Mouse (Mus musculus) common myeloid progenitor, adult 5-6 weeks (primary cell): Measurements from ENCODE around the gene Timp3. TPM values are rescaled to one million over a fixed set of nuclear protein-coding genes. Genes with fewer than 3 reads are reported as not detected.

Experiments used
- ATAC-seq: replicated peaks from 2 replicates; pipeline ENCODE4 v1.8.0; 2016; ENCODE audit warnings: low read depth, mild to moderate bottlenecking, moderate TSS enrichment, inconsistent platforms; ENCODE audit not compliant: poor library complexity, severe bottlenecking
- total RNA-seq: library from RNA; stranded (forward); fragments of 200-1000, 187-1606 nt; gene quantifications from 2 replicates; pipeline ENCODE4 v1.2.3, GENCODE M21; 2017

The Timp3 gene
- total RNA-seq, 1 experiment from 2014 or later, result 3.6 TPM

DNA sequence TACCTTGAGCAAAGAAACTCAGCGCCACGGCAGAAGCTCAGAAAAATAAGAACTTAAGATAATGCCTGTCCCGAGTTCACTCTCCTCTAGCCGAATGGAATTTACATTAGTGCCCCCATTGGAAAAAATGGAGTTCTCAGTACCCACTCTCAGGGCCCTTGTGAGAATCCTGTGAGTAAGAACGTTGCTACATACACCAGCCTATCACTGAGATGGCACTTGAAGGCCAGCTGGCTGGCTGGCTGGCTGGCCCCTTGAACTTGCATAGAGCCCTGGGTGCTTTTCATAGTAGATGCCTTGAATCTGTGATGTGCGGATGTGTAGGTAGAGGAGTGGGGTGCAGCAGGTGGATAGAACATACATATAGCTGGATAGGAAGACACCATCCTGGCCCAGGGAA lies 43.2 kb downstream of the Timp3 start:
- no peak for ATAC-seq

DNA sequence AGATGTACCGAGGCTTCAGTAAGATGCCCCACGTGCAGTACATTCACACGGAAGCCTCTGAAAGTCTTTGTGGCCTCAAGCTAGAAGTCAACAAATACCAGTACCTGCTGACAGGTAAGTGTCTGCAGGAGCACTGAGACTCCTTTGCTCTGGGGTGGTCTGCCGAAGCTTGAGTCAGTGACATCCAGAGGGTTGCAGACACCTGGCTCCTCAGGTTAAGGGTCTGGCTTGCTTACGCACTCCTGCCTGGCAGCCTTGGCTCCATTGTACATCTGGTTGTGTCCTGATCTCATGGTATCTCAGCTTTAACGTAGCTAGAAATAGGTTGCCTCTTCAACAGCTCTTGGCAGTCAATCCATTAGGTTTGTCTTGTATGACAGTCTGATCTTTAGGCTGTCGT lies 43.8 kb downstream of the Timp3 start:
- no peak for ATAC-seq

GRCm38 (mm10) chr10:86344654-86345053 lies 44.5 kb downstream of the Timp3 start:
- ATAC-seq, result no peak

GRCm38 (mm10) chr10:86345645-86346044 lies 45.5 kb downstream of the Timp3 start:
- ATAC-seq, result no peak

DNA sequence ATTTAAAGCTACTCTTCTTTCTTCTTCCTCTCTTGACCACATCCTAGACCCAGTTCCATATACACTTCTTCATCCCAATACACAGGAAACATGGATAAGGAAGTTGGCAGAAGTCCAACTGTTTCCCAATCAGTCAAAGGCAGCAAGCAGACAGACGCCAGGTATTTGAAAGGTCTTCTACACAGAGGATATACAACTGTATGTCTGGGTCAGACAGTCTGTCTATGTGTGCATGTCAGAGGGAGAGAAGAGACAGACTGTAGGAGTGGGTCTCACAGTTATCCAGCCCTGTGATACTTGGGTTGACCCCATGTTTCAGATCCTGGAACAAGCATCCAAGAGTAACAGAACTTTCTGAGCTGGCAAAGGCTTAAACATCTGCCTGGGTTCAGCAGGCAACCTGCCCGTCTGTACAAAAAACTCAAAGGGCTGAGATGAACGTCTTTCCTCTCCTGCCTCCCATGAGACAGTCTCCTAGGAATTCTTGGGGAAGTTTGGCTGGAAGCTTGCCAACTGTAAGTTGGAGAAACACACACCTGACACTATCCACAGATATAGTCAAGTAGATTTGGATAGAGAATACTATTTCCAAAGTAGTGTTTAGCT lies 46.2 kb downstream of the Timp3 start:
- no peak for ATAC-seq

- no peak for ATAC-seq
These were observed 51.1 kb downstream of the Timp3 start for GRCm38 (mm10) chr10:86351287-86351686.

DNA sequence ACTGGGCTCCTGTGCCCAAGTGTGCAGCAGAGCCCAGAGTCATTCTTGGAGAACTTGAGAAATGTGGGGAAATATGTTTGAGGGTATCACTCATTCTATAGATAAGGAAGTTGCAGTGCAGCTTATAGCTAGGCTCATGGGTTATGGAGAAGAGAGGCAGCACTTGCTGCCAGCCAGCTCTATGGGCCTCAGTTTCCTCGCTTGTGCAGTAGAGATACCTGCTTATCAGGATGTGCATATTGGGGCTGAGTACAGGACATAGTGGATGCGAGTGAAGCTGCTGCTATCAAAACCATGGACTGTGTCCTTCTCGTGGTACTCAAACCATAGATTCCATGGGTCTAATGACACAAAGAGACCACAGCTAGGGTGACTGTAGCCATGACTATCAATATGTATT lies 52.3 kb downstream of the Timp3 start:
- no peak for ATAC-seq

- ATAC-seq, result peak; percentile 81; the same call in 1 of the 2 replicates
These were observed 56.8 kb downstream of the Timp3 start for GRCm38 (mm10) chr10:86356819-86357563.

- ATAC-seq, result no peak
These were observed 58.3 kb downstream of the Timp3 start for GRCm38 (mm10) chr10:86358307-86358975.

- no peak for ATAC-seq
These were observed 59.0 kb downstream of the Timp3 start for GRCm38 (mm10) chr10:86359208-86359607.

- no peak for ATAC-seq
These were observed 59.5 kb downstream of the Timp3 start for GRCm38 (mm10) chr10:86359699-86360098.

DNA sequence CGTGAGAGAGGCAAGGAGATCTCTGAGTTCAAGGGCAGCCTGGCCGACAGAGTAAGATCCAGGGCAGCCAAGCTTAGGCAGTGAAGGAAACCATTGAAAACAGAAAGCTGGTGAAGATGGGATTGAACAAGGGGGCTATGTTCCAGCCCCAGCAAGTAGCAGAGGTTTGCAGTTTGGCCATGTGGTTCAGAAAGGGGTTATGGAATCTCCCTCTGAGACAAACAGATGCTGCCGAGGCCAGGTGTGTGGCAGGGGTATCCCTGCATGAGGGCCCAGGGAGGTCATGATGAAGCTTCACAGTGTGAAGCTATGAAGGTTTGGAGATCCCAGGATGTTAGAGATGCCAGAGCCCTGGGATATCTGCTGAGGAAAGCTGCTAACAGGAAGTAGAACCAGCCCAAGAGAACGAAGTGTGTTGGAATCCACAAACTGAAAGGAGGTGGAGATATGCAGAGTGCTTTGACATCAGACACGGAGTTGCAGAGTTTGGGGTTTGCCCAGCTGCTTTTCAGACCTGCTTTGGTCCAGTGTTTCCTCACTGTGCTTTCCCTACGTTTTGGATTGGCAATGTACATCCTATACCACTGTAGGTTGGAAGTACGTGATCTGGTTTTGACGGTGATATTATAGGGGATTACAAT lies 63.6 kb downstream of the Timp3 start:
- ATAC-seq, result no peak

GRCm38 (mm10) chr10:86365632-86366092 lies 65.5 kb downstream of the Timp3 start:
- ATAC-seq, result peak; percentile 42

GRCm38 (mm10) chr10:86367346-86367745 lies 67.2 kb downstream of the Timp3 start:
- ATAC-seq, result no peak

DNA sequence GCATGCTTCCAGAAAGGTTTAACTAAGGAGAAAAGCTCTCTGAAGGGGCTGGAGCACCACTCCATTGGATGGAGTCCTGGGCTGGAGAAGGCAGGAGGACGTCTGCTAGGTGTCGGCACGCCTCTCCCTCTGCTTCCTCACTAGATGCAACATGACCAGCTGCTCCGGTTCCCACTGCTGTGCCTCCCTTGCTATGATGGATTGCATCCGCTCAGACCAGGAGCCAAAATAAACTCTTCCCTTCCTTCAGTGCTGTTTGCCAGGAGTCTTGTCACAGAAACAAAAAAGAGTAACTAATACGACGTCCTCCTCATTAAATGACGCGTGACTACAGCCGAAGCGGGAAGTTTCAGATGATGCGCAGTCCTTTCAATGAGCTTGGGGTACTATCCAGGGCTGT lies 68.6 kb downstream of the Timp3 start:
- ATAC-seq, result no peak

DNA sequence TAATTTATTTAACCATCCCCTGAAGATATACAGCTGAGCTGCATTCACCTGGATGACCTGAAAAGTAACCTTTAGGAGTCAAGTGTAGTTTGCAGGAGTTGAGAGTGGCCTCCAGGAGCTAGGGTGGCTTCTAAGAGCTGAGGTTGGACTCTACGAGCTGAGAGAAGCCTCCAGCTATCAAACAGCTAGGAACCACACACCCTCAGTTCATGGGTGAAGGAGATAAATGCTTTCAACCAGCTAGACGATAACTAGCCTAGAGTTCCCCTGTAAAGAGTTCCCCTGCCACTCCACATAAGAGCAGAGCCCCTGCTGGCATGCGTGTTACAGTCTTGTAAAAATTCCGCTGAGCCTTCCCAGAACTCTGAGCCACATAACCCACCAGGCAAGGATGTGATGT lies 69.2 kb downstream of the Timp3 start:
- ATAC-seq, result no peak

GRCm38 (mm10) chr10:86371561-86371960 lies 71.4 kb downstream of the Timp3 start:
- no peak for ATAC-seq

DNA sequence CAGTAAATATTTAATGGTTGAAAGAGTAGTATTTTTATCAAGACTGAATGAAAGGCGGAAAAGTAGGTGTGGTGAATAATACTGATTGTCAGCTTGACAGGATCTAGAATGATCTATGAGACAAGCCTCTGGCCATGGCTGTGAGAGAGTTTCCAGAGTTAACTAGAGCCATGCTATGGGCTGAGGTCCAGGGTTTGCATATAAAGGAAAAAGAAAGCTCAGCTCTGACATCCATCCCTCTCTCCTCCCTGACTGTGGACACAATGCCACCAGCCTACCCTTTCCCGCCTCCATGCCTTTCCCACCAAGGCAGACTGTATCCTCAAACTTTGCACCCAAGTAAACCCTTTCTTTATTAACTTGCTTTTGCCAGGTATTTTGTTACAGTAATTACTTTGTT lies 73.9 kb downstream of the Timp3 start:
- no peak for ATAC-seq

- ATAC-seq, result no peak
These were observed 75.7 kb downstream of the Timp3 start for GRCm38 (mm10) chr10:86375903-86376302.

DNA sequence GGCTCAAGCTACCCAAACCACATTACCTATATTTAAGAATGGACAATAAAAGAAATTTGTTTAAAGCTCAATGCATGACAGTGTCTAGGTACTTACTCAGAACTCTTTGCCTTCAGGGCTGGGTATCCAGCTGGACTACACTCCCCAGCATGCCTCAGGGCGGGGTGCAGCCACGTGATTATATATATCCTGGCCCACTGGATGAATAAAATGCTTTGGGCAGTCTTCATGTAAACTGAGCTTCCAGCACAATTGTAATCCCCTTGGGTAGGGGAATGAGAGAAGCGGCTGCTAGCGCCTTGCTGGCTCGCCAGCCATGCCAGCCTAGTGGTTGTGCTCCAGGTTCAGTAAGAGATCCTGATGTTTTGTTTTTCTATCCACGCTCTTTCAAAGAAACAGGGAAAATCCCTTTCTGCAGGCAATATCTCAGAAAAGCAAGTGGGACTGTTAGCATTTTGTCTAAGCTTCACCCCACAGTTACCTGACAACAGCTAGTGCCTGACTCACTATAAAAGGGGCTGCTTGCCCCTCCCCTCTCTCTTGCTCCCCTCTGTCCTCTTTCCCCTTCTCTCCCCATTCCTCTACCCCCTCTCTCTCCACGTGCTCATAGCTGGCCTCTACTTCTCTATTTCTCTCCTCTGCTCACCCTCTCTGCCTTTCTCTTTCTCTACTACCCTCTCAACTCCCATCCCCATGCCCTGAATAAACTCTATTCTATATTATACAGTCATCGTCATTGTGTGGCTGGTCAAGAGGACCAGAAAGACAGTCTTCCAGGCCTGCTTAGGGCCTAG lies 76.4 kb downstream of the Timp3 start:
- ATAC-seq, result no peak
